Mouse (Mus musculus) brown adipose tissue, adult 24 weeks (tissue): ENCODE results near the gene Sertad2. TPM values are rescaled to one million over a fixed set of nuclear protein-coding genes. Genes with fewer than 3 reads are reported as not detected.

Experiments
- H3K27ac ChIP-seq: fragments of 200-500 bp; replicated peaks from 2 replicates; pipeline ENCODE4 v1.5.1; 2012; ENCODE audit warnings: low read depth, mild to moderate bottlenecking, low read length
- H3K4me1 ChIP-seq: fragments of 200-500 bp; 2 replicates; pipeline ENCODE4 v1.6.1; 2012; ENCODE audit warnings: low read length, mixed read lengths; ENCODE audit not compliant: control insufficient read depth, insufficient read depth, insufficient read length
- H3K4me3 ChIP-seq: fragments of 200-500 bp; 2 replicates; pipeline ENCODE4 v1.5.1; 2012; ENCODE audit warnings: low read depth, mild to moderate bottlenecking, low read length, moderate library complexity; ENCODE audit not compliant: insufficient read depth
- polyA plus RNA-seq: library from polyadenylated mRNA; stranded (reverse); fragments of >200 nt; gene quantifications from 2 replicates; pipeline ENCODE4 v1.2.4, GENCODE M21; 2012; ENCODE audit not compliant: missing spikeins, insufficient read depth, insufficient read length

The Sertad2 gene
- polyA plus RNA-seq, 1 experiment: 4.5 TPM

DNA sequence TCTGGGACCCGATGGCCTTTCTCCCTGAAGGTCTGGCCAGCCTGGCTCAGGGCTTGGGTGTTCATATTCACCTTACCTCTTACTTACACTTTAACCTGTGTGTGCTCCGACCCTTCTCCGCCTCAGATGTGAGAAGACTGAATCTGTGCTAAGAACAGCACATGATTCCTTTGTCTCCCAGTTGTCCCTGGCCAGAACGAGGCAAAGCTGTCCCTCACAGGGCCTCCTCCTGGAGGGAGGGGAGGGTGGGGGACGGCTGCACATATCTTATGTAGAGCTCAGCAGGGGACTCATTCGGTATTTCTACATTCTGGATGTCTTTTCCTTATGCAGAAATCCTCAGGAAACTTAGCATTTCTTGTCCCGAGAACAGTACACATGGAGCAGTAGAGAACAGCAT is 62.6 kb downstream of the Sertad2 start:
- Histone ChIP-seq H3K4me1 (no peaks in the 10 kb centered on the region), H3K27ac (no peak overlapping the region), H3K4me3 (no peak overlapping the region)

- Histone ChIP-seq H3K4me3 (no peak overlapping the region), H3K4me1 (peaks cover 2% of the 10 kb centered on the region; the same call in 1 of the 2 replicates), H3K27ac (no peak overlapping the region)
Observed at GRCm38 (mm10) chr11:20608442-20608841, 65.4 kb downstream of the Sertad2 start.

DNA sequence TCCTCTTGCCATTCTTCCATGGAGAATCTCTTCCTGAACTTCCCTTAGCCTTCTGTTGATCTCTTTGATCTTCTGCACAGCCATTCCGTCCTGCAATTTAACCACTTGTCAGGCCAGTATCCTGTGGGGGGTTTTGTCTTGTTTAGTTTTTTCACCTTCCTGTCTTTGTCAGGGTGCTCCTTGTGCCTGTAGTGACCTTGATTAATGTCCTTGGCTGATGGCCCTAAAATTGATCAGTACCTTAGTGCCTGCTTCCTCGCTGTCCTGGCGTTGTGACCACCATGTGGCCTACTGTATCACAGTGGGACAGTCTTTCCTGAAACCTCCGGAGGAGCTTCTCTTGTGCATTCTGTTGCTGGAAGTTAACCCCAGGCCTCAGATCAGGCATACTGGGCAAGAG is 70.2 kb downstream of the Sertad2 start:
- H3K27ac ChIP-seq: no peak overlapping the region
- peaks cover 5% of the 10 kb centered on the region; the same call in 1 of the 2 replicates for H3K4me1 ChIP-seq
- H3K4me3 ChIP-seq: no peak overlapping the region

GRCm38 (mm10) chr11:20616103-20616502 is 73.0 kb downstream of the Sertad2 start:
- H3K4me1 ChIP-seq: peaks cover 5% of the 10 kb centered on the region; the same call in 1 of the 2 replicates
- H3K4me3 ChIP-seq: no peak overlapping the region
- peak overlapping the region; percentile 85 for H3K27ac ChIP-seq

- H3K4me3 ChIP-seq: no peak overlapping the region
- H3K27ac ChIP-seq: no peak overlapping the region
- H3K4me1 ChIP-seq: no peaks in the 10 kb centered on the region
Observed at GRCm38 (mm10) chr11:20627146-20627545, 84.1 kb downstream of the Sertad2 start.

- Histone ChIP-seq H3K4me1 (no peaks in the 10 kb centered on the region), H3K4me3 (no peak overlapping the region), H3K27ac (no peak overlapping the region)
Observed at GRCm38 (mm10) chr11:20628216-20628615, 85.2 kb downstream of the Sertad2 start.

DNA sequence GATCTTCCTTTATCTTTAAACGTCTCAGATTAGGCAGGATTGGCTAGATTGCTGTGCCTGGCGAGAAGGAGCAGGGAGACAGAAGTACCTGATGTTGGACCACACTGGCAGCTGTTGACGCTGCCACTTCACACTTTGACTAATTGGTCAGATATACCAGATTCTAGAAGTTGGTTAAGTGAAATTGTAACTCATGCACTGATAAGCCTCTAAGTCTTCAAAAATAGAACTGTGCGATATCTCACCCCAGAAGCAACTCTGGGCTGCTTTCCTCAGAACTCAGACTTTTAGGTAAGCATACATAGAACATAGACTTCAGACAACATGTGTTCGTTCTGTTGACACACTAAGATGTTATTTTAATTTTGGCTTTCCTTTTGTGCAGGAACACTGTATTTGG is 86.6 kb downstream of the Sertad2 start:
- no peaks in the 10 kb centered on the region for H3K4me1 ChIP-seq
- H3K4me3 ChIP-seq: no peak overlapping the region
- H3K27ac ChIP-seq: no peak overlapping the region

DNA sequence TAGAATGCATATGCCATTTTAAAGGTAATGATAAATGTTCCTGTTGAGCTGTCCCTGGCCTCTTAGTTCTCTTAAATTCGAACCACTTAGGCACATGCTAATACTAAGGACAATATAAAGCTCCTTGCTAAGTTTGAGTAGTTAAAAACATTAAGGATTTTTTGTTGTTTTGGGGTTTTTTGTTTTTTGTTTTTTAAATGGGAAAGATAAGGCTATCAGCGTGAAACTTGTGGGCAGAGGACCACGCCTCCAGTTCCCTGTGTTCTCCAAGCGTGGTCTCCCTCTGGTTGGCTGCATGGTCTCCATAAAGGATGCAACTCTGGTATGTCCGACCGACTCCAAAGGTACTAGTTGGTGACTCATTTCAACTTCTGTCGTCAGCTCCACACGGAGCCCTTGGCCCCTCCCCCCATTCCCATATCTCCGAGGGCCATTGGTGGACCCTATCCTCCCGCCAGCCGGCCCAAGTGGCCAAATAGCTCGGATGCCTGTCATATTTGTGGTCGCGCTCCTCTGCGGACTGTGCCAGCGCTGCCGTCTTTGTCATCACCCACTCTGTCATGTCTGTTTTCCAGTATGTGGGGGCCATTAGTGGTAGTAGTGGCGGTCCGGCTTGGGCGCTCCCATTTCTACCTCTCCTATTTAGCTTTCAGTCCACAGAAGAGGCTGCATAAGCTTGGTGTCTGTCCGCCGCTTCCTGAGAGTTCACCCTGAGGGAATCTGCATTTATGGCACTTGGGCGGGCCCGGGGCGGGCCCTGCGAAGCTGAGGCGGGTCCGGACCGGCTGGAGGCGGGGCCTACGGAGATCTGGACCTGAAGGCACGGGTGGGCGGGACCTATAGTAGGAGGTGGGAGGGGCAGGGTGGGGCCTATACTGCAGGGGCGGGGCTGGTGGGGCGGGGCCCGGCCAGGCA is 88.2 kb downstream of the Sertad2 start:
- peaks cover 2% of the 10 kb centered on the region for H3K4me1 ChIP-seq

GRCm38 (mm10) chr11:20631941-20632618 is 89.0 kb downstream of the Sertad2 start:
- H3K4me1 ChIP-seq: peaks cover 2% of the 10 kb centered on the region
- peak overlapping the region; percentile 92 for H3K27ac ChIP-seq
- H3K4me3 ChIP-seq: peak overlapping the region; percentile 95

More for the DNA sequence above, 88.2 kb downstream of the Sertad2 start:
- H3K27ac ChIP-seq: peak overlapping the region; percentile 77
- peak overlapping the region; percentile 72 for H3K4me3 ChIP-seq

- H3K4me3 ChIP-seq: peak overlapping the region; percentile 95
- H3K4me1 ChIP-seq: peaks cover 2% of the 10 kb centered on the region
- H3K27ac ChIP-seq: 0 out of 2 replicates have a peak overlapping the region, but pooled peaks have one; percentile 92
Observed at GRCm38 (mm10) chr11:20632619-20632965, 89.5 kb downstream of the Sertad2 start.

- H3K27ac ChIP-seq: no peak overlapping the region
- H3K4me1 ChIP-seq: peaks cover 2% of the 10 kb centered on the region
Observed at GRCm38 (mm10) chr11:20634543-20634942, 91.5 kb downstream of the Sertad2 start.

GRCm38 (mm10) chr11:20635646-20636045 is 92.6 kb downstream of the Sertad2 start:
- H3K27ac ChIP-seq: no peak overlapping the region

More at GRCm38 (mm10) chr11:20634543-20634942, 91.5 kb downstream of the Sertad2 start:
- no peak overlapping the region for H3K4me3 ChIP-seq

DNA sequence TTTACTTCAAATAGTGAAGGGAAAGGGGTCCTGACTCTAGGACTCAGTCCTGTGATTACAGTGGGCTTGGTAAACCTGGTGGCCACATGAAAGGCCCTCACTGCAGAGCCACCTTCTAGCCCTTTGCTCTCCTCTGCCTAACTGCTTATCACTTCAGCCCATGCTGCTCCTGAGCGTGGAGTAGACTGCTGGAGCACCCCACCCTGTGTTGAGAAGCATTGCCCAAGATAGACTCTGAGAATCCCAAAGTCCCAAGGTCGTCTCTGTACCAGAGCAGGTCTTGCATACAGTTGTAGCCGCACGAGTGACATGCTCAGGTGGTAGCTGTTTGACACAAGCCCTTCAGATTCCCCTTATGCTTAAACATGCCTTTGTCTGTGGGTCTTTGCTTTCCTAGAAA is 93.1 kb downstream of the Sertad2 start:
- Histone ChIP-seq H3K27ac (no peak overlapping the region), H3K4me1 (peaks cover 10% of the 10 kb centered on the region), H3K4me3 (no peak overlapping the region)

More at GRCm38 (mm10) chr11:20635646-20636045, 92.6 kb downstream of the Sertad2 start:
- H3K4me3 ChIP-seq: no peak overlapping the region
- peaks cover 6% of the 10 kb centered on the region for H3K4me1 ChIP-seq

- Histone ChIP-seq H3K4me1 (peaks cover 11% of the 10 kb centered on the region), H3K27ac (no peak overlapping the region), H3K4me3 (no peak overlapping the region)
Observed at GRCm38 (mm10) chr11:20637060-20637459, 94.0 kb downstream of the Sertad2 start.

DNA sequence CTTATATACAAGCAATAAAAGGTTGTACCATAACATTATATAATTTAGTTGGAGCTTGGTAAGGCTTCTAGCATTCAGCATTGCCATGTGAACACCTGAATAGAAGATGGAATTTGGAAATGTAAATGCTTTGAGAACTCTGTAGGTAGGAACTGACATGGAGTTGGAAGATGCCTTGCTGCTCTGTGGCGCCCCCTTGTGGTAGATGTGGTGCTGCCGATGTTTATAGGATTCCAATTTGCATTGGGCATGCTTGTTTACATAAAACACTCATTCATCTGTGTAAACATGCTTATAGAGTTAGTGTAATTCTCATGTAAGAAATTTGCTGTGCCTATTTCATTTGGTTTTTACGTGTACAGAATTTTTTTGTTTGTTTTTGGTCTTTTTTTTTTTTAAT is 95.8 kb downstream of the Sertad2 start:
- Histone ChIP-seq H3K4me1 (peaks cover 13% of the 10 kb centered on the region), H3K27ac (no peak overlapping the region), H3K4me3 (no peak overlapping the region)
